Mouse (Mus musculus): ENCODE measurements around the gene Zfyve26.

GRCm38 (mm10) chr12:79341291-79341845 is 45.3 kb upstream of the Zfyve26 start:
- TF ChIP-seq CTCF (IDR thresholded peaks at IDR 0.05; ENCODE audit: low read depth): no peak
- TF ChIP-seq EP300 (IDR thresholded peaks at IDR 0.05; ENCODE audit: low read depth): no peak

All from liver, postnatal 0 days (tissue).